Mouse (Mus musculus): ENCODE data around the gene Plekha5.
"Not testable (repeated sequence)": the region's sequence is repeated elsewhere in the genome, so short reads cannot be mapped to it uniquely, and the experiment has no call there.

Gene Plekha5

GRCm38 (mm10) chr6:140533606-140534005 lies 109.8 kb downstream of the Plekha5 start:
- no peak for DNase-seq

GRCm38 (mm10) chr6:140535504-140535903 lies 111.7 kb downstream of the Plekha5 start:
- DNase-seq: no peak

- DNase-seq: no peak
Measured at GRCm38 (mm10) chr6:140541919-140542318, 118.1 kb downstream of the Plekha5 start.

DNA sequence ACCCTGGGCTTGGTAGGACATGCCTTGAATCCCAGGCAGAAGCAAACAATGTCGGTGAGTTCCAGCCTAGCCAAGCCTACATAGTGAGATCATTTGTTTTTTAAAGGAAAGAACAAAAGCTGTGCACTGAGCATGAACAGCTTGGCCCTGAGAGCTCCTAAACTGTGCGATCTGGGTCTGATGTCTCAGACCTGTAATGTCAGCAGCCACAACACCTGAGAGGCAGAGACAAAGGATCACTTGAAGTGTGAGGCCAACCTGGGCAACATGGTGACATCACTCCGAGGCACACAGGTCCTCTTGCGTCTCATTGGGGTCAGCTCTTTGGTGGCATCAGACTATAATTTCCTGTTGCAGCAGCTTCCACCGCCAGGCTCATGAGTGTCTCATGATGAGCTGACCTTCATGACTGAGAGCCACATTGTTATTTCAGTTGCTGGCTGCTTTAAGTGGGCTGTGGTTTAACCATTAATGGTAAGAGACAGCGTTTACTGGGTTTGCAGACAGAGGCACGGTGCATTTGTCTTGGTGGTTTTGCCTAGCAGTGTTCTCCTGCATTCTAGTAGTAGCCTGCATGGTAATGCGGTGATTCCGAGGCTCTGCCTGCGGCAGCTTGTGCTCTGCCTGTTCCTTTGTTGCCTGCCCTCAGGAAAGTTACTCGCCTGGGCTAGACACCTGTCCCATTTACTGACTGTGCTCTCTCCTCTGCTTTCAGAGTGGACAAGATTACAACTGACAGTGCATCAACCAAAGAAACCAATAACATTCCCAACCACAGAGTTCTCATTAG lies 119.3 kb downstream of the Plekha5 start:
- DNase-seq: no peak

DNA sequence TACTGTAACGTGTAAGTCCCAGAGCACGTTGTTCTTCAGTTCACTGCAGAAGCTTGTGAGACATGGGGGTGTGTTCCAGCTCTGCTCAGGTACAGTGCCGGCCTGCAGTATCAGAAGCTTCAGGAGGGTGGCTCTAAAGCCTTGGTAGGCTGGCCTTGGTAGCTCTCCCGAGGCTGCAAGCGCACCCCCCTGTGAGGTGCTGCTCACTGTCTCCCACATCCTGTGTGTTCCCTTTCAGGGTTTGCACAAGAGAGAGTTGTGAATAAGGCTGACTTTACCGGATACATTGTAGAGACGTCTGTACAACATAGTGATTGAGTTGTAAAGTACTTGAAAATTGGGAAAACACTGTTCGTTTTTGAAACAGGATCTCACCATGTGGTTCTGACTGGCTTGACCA lies 122.2 kb downstream of the Plekha5 start:
- no peak for DNase-seq

DNA sequence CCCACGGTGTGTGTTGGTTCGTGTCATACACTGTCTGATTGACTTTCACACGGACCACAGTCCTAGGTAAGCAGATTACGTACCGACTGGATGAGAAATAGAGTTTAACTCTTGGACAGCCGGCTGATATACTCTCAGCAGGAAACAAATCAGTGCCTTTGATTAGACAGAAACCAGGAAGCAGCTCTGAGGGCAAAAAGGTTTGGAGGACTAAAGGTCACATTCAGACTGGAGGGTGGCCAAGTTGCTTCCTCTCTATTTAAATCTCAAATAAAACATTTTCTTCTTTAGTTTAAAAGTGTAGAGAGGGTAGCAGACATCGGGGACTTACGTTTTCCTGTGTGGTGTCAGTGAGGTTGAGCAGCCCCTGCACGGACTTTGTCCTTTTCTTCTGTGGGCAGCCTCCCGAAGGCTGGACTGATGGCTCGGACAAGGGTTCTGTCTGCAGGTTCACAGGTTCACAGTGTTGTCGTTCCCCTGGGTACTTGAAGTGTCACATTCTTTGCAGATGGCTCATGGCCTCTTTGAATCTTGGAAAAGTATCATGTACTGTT lies 122.9 kb downstream of the Plekha5 start:
- no peak for DNase-seq

DNA sequence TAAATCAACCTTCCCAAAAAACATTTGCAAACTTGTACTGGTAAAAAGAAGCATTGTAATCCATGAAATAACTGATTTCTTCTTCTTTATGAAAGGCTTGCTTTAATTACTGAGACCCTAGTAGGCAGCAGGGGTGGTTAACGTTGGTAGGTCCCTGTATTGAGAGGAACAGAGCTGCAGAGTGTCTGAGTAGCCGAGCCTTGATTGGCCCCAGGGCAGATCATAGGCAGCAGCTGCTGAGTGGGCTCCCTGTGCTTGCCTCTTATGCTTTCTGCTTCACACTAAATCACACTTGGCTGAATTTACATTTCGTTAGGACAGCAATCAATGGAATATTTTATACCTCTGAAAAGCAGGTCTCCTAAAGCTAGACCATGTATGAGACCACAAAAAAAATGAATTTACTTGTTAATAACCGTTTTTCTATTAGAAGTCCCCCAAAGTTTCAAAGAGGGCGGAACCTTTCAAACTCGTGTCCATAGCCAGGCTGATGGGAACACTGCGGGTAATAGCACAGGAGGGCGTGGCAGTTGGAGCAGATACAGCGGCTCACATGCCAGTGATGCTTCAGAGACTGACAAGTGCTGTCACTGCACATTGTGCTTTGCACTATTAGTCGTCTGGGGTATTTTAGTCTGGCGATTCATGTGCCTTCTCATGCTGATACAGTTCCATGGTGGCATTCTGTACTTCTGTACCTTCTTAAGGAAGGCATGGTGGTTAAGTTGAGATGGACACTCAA lies 123.5 kb downstream of the Plekha5 start:
- no peak for DNase-seq

- no peak for DNase-seq
Measured at GRCm38 (mm10) chr6:140548082-140548769, 124.4 kb downstream of the Plekha5 start.

GRCm38 (mm10) chr6:140550741-140551140 lies 126.9 kb downstream of the Plekha5 start:
- peak; percentile 64 for DNase-seq

- DNase-seq: peak; percentile 58
Measured at GRCm38 (mm10) chr6:140554261-140554660, 130.4 kb downstream of the Plekha5 start.

- DNase-seq: no peak
Measured at GRCm38 (mm10) chr6:140559411-140559810, 135.6 kb downstream of the Plekha5 start.

DNA sequence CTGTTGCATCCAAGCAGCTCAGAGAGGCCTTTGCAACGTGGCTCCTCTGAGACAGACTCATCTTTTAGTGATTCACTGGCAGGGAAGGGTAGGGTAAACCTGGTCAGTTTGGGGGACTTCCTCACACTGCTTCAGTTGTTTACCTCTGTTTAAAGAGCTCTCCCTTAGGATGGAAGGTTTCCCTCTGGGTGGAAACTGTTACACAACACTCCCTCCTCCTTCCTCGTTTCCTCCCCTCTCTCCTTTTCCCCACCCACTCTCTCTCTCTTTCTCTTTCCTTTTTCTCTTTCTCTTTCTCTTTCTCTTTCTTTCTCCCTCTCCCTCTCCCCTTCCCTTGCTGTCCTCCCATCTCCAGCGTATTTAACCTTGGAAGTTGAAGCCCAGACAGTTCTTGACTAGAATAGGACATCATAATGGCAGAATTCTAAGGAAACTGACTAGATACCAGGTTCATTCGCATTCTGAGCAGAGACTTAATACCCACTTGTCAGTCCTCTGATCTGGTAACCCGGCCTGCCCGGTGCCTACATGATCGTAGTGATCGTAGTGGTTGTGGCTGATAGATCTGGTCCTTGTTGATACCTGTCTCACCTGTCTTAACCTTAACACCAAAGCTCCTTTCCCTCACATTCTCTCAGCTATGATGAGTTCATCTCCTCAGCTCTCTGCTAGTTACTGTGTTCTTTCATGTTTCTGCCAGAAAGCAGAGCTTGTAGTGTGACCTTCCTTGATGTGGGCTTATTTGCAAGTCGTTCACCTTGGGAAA lies 137.5 kb downstream of the Plekha5 start:
- no peak for DNase-seq

DNA sequence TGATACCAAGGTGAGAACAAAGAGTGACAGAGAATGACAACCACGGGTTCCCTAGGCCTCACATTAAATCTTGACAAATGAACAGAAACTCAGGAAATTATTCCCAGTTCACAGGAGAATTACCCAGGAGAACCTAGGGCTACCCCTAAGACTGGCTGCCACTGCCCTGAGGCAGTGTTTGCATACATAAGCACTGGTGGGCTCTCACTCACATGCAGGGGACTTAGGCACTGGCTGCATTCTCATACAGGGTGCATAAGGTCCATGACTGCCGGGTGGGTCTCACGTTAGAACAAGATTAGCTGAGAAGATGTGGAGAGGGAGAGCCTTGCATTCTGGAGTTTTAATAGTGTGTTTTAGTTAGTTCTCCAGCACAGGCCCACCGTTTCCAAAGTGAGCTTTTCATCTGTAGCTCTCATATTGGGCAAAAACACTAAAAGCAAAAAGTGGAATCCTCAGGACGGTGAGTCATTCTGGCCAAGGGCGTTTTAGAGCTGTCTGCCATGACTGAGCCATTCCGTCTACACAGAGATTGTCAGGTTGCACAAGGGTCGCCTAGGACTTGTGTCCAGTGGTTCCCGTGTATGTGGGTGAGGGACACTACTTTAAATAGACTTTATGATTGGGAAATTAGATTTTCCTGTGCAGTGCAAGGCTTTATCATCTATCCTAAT lies 138.2 kb downstream of the Plekha5 start:
- no peak for DNase-seq

DNA sequence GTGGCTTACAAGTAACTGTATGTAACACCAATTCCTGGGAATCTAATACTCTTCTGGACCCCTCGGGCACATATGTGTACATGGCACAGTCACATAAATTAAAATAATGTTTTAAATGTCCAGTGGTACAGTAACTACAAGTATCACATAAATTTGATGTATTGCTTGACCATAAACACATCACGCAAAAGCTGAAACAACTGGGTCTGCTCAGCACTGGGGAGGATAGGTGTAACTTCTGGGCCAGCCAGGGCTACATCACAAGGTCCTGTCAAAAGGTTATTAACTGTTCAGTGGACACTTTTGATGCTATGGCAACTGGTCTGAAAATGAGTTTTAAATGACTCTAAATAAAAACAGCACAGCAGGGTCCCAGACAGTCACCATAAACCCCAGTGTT lies 143.3 kb downstream of the Plekha5 start:
- DNase-seq: no peak

DNA sequence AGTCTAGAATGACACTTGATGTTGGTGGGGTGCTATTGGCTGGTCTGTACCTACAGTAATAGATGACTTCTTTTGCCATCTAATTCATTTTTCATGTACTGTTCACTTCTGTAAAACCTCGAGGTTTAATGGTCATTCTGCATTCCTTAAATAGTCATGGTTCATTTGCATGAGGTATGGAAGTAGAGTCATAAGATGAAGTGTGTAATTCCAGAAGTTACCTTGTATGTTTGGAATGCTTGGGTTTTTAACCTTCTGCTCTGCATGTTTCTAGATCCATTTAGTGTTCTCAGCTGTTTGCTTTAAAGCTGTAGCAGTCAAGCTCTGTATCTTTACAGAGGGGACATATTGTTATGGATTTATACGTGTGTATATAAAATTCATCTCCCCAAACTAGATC lies 144.0 kb downstream of the Plekha5 start:
- DNase-seq: no peak

DNA sequence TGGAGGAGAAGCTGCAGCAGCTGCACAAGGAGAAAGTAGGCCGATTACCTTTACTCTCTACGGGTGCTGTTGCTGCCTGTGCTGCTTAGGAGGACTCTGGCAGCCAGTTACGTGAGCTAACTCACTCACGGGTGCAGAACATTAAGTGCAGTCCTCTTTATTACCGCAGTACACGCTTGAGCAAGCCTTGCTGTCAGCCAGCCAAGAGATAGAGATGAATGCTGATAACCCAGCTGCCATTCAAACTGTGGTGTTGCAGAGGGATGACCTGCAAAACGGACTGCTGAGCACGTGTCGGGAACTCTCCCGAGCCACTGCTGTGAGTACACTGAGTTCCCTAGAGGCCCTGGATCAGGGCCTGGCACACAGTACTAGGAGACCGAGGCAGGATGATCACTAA lies 146.3 kb downstream of the Plekha5 start:
- peak; percentile 52 for DNase-seq

DNA sequence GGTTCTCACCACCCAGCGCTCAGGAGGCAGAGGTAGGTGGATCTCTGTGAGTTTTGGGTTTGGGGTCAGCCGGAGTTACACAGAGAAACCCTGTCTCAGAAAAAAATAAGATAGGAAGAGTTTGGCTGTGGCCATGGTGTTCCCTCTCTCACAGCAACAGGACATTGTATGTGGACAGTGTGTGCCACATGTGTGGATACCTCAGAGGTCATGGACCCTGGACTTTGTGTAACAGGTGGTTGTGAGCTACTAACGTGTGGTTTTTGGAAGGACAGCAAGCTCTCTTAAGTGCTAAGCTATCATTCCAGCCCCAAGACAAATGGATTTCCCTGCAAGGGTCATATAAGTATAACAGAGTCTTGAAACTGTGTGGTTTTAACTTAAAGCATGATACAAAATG lies 151.1 kb downstream of the Plekha5 start:
- DNase-seq: no peak

- DNase-seq: no peak
Measured at GRCm38 (mm10) chr6:140576133-140576532, 152.3 kb downstream of the Plekha5 start.

DNA sequence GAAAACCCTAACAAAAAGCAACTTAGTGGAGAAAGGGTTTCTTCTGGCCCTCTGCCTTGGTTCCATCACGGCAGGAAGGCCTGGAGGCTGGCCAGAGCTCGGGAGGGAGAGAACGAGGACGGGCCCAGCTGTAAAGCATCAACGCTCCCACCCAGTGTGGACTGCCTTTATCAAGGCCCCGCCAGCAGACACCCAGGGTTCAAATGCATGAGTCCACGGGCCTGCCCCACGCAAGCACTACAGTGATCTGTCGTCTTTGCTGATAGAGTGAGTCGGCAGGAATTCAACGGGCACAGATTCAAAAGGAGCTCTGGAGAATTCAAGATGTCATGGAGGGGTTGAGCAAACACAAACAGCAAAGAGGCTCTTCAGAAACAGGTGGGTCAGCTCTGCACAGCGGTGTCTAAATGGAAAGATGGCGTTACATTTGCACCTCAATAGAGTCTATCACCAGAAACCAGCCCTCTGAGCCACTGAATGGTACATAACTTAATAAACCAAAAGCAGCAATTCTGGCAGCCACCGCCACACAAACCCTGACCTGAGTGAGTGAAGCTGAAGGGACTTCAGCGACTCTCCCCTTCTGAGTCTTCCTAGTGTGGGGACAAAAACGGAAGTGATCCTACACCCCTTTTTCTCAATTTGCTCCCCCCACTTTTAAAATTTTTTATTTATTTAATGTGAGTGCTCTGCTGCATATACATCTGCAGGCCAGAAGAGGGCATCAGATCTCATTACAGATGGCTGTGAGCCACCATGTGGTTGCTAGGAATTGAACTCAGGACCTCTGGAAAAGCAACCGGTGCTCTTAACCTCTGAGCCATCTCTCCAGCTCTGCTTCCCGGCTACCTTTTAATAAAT lies 153.3 kb downstream of the Plekha5 start:
- no peak for DNase-seq

GRCm38 (mm10) chr6:140577822-140578170 lies 153.9 kb downstream of the Plekha5 start:
- DNase-seq: no peak

GRCm38 (mm10) chr6:140578985-140579384 lies 155.1 kb downstream of the Plekha5 start:
- not testable (repeated sequence) for DNase-seq

All from cerebellum, adult 9-11 months (tissue).